Mouse (Mus musculus): ENCODE results near the gene Tbata. TPM values are rescaled to one million over a fixed set of nuclear protein-coding genes. Genes with fewer than 3 reads are reported as not detected.
A peak's percentile ranks its signal among the peaks of the same experiment; 100 is the strongest.

Gene Tbata
- total RNA-seq, 2 experiments from 2014 or later: not detected

DNA sequence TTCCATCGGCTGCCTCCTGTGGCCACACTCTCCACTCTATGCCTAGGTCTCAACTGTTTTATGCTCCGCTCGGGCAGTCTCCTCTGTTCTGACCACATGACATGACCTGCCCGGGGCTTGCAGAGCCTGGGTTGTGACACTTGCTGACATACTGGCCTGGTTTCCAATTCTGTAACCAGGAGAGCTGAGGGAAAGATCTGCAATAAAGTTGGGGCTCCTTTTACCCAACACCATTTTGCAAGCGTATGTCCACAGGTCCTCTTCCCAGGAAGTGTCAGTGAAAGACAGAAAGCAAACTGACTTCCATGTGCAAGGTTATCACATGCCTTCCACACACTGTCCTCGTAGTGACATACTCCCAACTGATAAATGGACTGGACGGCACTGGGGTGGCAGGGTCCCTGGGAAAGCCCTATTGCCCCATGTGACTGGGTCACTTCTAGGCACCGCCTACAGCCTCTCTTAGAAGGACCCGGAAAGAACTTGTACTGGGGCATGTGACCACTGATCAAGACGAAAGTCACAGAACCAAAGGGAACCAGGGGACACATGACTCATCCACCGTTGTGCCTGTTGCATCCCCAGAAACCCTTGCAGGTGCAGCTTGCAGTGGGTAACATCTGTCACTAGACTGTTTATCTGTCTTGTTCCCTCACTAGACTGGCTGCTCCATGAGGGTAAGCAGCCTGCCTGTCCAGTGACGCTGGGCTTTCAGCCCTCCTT is 30.0 kb downstream of the Tbata start:
- DNase-seq: no peak
- intact Hi-C loops (cut with DNase I): no loop called here

DNA sequence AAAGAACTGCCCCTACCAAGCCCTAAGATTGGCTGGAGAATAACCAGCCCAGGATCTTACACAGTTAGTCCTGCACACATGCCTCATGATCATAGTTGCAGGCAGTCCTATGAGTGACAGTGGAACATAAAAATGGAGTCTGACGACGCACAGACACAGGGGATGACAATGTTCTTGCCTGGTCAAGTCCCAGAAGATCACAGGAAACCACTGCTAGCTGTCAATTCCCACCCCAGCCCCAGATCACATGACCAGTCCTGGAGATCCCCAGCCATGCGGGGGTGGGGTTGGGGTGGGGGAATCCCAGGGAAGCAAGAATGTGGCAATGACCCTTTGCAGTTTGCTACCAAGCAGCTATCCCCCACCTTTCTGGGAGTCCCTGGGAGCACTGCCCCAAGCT is 32.2 kb downstream of the Tbata start:
- intact Hi-C loops (cut with DNase I): no loop called here

DNA sequence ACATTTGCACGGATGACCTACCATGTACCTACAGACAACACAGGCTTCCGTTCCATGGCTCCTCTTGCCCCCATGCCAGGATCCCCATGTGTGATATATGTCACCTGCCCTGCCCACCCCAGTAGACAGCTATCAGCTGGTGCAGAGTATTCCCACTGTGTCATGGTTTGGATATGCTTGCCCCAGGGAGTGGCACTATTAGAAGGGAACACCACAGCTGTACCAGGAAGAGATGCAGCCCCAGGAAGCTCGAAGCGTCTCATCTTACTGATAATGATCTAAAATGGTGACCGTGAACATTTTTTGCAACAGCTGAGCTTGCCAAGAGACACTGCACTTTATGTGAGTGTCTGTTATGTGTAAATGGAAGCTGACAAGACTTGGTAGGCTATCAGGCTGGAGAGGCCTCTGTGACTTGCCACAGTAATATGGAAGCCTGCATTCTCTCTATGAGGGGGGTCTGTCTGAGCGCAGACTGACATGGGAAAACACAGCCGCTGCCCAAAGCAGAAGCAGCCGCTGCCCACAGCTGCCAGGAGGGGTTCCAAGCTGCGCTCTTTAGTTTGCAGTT is 36.4 kb downstream of the Tbata start:
- intact Hi-C loops (cut with DNase I): loop anchor here (5.0 kb wide), 1 partner anchor 449 kb away; no protein-coding TSS in a partner anchor
- DNase-seq: no peak

More for the DNA sequence above, 32.2 kb downstream of the Tbata start:
- DNase-seq: no peak

DNA sequence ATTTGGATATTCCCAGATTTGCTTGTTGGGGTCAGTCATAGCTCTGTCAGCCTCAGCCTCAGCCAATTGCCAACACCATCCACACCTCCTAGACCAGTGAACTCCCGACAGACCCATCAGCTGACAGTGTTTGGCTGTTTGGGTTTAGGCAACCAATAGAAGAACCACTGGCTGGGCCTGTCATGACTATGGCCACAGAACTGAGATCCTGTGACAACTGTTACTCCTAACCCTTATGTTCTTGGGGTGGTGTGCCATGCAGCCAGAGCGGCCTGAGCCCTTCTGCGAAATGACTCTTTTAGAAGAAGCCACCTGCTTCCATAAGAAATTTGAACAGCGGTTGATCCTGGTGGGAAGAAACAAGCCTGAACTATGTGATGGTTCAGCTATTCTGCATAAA is 39.4 kb downstream of the Tbata start:
- DNase-seq: no peak
- intact Hi-C loops (cut with DNase I): loop anchor here (5.0 kb wide), 2 partner anchors 61 to 196 kb away; partner anchors contain the start of gene Adamts14

DNA sequence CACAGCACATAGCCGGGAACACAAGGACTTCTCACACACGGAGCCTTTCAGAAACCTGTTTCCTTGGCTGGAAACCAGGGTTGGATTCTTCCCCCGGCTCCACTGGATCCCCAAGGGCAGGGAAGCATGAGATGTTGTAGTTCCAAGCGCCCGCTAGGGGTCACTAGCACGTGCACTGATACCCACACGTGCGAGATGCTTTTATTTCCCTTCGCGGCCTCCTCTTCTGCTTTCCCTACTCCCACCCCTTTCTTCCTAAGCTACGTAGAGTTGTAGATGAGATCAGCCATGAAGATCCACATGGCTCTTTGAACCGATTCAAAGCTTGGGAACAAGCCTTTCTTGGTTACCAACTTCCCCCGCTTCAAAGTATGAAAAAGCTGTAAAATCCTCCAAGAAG is 40.0 kb downstream of the Tbata start:
- DNase-seq: peak; percentile 65 to 80
- intact Hi-C loops (cut with DNase I): loop anchor here (5.0 kb wide), 2 partner anchors 61 to 196 kb away; partner anchors contain the start of gene Adamts14

DNA sequence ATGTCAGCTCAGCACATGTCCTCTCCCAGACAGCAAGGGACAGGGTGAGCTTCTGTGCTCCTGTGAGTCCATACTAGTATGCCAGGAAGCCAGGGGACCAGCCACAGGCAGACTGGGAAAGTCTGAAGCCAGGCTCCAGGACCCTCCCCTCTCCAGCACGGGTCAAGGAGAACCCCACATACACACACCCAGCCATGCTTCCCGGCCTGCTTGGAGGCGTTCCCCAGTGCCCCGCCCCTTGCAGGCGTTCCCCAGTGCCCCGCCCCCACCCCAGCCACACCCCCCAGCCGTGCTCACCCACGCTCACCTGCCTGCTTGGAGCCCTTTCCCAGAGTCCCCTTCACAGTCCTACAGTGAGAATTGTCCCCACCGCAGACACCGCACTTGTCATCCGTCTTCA is 41.1 kb downstream of the Tbata start:
- DNase-seq: no peak
- intact Hi-C loops (cut with DNase I): loop anchor here (5.0 kb wide), 2 partner anchors 59 to 194 kb away; partner anchors contain the start of gene Adamts14

DNA sequence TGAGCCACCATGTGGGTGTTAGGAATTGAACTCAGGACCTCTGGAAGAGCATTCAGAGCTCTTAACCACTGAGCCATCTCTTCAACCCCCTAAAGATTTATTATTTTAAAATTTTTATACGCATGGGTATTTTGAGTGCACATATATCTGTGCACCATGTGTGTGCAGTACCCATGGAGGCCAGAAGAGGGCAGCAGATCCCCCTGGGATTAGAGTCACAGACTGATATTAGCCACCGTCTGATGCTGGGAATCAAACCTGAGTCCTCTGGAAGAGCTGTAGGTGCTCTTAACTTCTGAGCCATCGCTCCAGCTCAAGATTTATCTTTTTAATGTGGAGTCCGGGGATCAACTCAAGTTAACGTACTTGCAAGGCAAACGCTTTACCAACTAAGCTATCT is 43.9 kb downstream of the Tbata start:
- DNase-seq: no peak
- intact Hi-C loops (cut with DNase I): no loop called here

DNA sequence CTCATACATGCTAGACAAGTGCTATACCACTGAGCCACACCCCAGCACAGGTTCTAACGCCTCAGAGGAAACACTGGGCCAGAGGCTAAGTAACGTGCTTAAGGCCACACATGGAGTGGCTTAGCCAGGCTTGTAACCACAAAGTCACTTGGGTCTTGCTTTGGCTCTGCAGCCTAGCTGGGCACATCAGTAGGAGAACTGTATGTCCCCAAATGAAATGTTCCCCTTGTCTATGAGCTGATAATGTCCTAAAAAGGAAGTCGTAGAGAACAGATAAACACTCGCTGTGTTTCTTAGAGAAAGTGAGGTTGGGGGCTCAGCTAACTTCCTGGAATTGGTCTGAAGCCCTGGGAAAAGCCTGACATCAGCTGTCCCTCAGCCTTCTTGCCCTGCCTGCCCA is 44.4 kb downstream of the Tbata start:
- intact Hi-C loops (cut with DNase I): no loop called here
- no peak for DNase-seq

DNA sequence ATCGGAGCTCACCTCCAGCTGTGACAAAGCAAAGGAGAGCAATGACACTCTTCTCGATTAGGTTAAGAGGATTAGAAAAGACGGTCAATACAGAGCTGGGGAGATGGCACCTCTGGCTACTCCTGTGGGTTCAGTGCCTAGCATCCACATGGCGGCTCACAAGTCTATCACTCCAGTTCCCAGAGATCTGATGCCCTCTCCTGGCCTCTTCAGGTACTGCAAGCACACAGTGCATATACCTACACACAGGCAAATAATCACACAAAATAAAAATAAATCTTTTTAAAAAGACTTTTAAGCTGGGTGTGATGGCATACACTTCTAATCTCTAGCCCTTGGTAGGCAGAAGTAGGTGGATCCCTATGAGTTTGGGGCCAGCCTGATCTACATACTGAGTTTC is 47.6 kb downstream of the Tbata start:
- intact Hi-C loops (cut with DNase I): no loop called here
- no peak for DNase-seq

DNA sequence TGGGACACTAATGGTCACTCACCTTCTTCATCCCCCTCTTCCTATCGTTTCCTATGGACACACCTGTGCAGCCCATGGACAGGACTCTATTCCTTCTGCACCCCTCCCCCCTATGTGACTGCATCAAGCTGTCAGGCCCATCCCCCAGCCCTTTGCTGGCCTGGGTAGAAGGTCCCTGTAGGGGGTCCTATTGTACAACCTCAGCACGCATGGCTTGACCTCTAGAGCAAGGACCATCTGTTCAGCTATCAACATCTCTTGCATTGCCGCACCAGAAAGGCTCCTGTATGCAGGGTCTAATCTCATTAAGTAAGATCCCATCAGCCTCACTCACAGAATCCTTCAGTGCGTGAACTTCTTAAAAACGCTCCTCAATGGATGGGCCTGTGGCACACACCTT is 53.9 kb downstream of the Tbata start:
- intact Hi-C loops (cut with DNase I): no loop called here
- DNase-seq: no peak

DNA sequence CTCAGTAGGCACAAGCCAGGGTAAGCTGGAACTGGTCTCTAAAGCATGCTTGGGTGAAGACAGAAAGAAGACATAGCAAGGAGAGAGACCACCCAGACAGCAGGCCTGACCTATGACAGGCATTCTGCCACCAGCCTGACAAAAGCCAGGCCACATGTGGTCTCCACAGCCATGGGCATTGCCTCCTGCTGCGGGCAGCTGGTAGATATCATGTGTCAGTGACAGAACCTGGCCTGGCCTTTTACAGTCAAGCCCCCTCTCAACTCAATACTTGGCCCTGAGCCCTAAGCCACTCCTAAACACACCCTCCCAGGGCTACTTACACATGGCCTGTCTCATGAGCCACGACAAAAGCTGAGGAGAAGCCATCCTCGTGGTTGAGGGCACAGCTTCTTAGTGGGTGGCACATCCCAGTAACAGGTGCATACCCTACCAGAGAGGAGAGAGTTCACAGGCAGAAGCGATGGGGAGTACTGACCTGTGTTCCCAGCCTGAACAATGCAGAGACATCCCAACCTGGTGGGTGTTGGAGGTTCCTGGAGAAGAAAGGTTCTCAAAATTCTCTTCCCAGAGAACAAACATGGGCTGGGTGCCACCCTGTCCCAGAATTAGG is 55.1 kb downstream of the Tbata start:
- intact Hi-C loops (cut with DNase I): no loop called here
- peak; percentile 21 to 34 for DNase-seq

DNA sequence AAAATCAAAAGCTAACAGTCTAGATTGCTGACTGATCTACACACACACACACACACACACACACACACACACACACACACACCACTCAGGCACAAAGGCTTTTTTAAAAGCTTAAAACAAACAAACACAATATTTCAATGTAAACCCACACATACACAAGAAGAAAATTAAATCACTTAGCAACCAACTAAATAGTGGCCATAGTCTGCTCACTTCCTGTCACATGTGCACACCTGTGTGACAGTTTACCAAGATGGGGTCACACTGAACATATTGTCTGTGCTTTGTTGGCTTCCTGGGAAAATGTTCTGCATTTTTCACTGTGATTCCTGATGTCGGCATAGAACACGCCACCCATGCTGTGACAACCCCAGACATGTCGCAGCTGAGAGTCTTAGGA is 60.0 kb downstream of the Tbata start:
- intact Hi-C loops (cut with DNase I): no loop called here
- no peak for DNase-seq

DNA sequence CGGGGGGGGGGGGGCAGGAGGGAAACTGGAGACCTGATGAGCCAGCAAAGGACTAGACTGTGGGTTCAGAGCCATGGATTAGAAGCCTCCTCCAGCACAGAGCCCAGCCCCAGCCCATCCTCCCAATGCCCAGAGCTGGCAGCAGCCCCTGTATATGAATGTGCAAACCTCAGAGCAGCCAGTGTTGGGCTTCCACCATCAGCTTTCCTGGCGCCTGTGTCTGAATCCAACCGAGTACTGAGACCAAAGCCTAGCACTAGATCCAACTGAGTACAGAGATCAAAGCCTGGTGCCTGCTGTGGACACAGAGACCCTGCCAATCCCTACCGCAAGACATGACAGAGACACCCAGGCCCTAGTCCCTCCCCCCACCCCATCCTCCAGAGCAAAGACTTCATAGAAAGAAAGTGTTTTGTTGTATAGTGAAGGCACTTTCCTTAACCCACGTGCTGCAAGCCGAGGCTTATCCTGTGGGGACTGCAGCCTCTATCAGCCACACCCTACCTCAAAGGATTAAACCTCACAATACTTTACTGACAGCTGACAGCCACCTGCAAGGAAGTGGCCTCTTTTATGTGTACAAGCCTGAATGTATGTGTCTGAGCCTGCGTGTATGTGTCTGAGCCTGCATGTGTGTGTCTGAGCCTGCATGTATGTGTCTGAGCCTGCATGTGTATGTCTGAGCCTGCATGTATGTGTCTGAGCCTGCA is 61.3 kb downstream of the Tbata start:
- intact Hi-C loops (cut with DNase I): no loop called here
- DNase-seq: no peak

DNA sequence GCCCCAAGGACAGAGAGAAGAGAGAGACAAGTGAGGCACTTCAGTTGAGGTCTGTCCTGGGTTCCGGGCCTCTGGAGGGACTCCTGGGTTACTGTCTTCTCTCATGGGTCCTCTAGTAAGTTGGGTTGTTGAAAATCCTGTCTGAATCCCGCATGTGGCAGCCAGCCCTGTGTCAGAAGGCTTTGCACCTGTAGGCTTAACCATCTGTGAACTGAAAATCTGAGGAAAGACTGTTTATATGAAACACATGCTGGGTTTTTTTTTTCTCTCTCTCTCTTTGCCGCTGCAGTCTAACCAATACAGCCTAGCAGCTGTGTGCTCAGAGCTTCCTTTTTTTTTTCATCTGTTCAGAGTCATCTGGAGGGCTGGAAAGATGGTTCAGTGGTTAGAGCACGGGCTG is 62.6 kb downstream of the Tbata start:
- no peak for DNase-seq
- intact Hi-C loops (cut with DNase I): no loop called here

DNA sequence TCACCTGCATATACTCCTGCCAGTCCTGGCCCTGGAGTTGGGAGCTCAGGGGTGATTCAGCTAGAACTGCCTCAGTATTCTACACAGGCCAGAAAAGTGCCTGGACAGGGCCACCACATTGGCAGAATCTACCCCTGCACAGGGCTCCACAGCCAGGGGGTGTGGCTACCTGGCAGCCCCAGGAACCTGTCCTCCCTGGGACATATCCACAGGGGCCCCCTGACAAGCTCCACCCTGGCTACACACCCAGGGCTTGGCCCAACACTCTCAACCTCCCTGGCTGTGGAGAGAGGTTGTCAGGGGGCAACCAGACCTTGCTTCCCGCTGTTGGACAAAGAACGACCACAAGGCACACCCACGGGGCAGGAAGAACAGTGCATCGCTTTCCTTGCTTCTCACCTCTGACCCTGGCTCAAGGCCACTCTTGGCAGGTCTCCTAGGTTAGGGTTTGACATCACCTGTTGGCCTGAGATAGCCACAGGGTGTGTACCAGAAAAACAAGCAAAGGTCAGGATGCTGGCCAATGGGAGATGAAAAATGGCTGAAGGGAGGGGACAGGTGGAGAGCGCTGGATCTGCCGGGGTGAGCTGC is 64.0 kb downstream of the Tbata start:
- DNase-seq: no peak
- intact Hi-C loops (cut with DNase I): no loop called here

DNA sequence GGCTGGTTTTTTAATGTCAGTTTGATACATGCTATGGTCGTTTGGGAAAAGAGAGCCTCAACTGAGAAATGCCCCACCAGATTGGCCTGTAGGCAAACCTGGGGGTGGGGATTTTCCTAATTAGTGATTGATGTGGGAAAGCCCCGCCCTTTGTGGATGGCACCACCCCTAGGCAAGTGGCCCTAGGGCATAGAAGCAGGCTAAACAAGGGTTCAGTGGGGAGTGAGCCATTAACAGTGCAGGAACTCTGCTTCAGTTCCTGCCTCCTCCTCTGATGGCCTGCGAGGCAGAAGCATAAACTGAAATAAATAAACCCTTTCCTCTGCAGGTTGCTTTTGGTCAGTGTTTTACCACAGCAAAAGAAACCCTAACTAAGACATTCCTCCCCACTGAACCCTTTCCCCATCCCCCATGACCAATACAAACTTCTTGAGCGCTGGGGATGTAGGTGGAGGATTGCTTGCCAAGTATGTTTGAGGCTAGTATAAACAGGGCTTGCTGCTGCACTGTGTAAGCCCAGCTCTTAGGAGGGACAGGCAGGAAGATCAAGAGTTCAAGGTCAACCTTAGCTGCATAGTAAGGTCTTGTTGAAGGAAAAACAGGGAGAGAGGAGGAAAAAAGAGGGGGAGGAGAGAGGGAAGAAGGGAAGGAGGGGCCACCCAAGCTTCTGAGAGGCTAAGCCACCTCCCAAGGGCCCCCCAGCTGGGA is 65.1 kb downstream of the Tbata start:
- intact Hi-C loops (cut with DNase I): no loop called here
- DNase-seq: no peak

DNA sequence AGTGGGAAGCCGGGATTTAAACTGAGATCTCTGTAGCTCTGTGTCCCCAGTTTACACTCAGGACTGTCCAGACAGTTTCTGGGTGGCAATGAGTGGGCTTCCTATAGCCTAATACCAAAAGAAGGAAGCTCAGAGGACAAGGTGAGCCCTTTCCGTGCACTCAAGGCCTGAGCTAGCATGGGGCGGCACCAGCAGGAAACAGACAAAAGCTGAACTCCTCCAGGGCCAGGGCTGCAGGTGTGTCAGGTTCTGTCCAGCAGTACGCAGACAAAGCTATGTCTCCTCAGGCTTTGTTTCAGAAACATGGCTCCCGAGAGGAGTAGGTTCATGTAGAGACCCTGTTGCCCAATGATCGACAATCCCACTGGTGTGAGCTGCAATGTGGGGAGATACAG is 65.6 kb downstream of the Tbata start:
- DNase-seq: no peak
- intact Hi-C loops (cut with DNase I): no loop called here
